Mouse (Mus musculus) G1E-ER4 (cell line): ENCODE data around the gene 5330417H12Rik. TPM values are rescaled to one million over a fixed set of nuclear protein-coding genes. Genes with fewer than 3 reads are reported as not detected.

Source experiments
- GATA1 ChIP-seq: IDR thresholded peaks from one replicate; pipeline ENCODE4 v1.8.0; 2012; ENCODE audit warnings: low read length, inconsistent platforms
- polyA plus RNA-seq: library from polyadenylated mRNA; stranded (reverse); fragments of >175 nt; gene quantifications from 2 replicates; pipeline ENCODE4 v1.2.3, GENCODE M21; 2012

5330417H12Rik gene
- not detected in 2 replicates for polyA plus RNA-seq

DNA sequence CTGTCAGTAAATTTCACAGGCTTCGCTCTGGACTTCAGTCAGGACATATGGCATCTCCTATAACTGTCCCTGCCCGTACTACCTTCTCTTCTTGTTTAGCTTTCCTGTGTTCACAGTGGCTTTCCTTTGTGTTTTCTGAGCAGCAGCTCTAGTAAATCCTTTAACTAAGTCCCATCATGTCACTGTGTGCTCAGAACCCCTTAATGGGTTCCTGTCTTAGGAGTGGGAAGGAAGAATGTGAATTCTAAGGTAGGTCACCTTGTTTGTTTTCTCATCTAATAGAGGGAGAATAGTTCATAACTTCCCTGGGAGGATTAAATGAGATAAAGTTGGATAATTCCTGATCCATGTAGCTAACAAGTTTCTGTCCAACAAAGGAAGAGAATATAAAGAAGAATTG, at the start of gene 5330417H12Rik:
Gene 5330417H12Rik (minus strand): TSS at position 101 of the 400 bp plus-strand sequence.
- no peak for TF ChIP-seq GATA1

DNA sequence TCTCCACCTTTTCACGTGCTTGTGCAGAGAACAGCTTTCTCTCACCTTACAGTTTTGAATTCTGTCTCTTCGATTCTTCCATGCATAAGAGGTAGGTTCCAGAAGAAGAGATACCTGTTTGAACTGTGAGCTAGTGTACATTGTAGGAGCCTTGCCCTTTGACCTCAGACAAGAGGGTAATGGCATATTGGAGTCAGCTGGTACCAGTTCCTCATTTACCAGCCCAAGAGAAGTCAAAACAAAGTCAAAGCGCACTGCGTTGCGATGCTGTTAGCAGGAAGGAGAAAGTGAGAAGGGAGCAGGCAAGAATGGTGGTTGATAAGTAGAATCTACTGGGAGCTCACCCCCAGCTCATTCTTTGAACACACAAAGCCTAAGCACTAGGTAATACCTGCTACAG, 43.6 kb upstream of the 5330417H12Rik start:
- TF ChIP-seq GATA1: no peak

DNA sequence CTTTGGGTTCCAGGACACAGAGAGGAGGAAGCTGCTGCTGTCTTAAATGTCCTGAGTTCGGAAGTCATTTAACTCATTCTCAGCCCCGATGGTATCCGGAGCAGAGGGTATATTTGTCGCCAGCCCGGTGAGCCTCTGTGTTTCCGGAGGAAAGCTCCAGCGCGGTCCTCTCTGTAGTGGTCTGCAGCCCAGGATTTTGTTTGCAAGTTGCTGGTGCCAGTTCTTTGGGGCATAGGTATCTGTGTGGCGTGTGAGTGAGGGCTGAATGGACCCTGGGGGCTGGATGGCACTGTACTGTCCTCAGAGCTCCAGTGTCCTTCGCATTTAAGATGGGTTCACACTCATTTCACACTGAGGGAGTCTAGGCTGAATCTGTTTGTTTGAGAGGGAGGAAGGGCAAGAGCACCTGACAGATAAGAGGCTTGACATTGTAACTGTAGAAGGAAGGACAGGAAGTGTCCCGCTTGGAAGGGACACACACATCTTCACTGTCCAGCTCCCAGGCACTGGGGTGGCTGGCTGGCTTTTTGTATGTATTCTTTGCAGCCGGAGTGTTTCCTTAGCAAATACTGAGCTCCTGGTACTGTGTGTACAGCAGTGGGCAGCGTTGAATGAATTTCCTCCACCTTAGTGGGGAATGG, 41.4 kb upstream of the 5330417H12Rik start:
- TF ChIP-seq GATA1: no peak

DNA sequence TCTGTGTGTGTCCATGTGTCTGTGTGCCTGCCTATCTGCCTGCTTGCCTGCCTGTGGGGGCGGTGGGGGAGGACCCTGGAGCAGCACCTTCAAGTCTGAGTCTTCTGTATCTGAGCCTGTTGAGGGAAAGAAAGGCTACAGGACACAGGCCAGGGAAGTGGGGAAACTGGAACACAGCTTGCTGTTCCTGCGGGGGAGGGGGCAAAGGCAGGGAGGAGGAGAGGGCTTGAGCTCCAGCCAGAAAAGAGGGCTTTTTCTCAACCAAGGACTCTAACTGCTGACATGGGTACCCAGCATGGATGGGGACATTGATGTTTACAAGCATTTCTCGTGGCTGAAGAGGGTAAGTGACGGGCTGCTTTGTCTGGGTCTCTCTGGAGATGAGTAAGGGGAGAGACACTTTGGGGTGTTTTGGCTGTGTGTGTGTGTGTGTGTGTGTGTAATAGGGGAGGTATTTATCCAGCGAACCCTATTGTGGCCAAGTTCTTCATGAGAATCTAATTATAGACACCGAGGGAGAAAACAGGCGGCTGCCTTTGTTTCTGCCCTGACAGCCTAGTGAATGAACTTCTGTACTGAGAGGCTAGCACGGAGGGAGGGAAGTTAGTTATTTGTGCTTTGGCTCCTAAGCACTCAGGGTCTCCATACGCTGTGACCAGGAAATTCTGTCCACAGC, 40.8 kb upstream of the 5330417H12Rik start:
- no peak for TF ChIP-seq GATA1

DNA sequence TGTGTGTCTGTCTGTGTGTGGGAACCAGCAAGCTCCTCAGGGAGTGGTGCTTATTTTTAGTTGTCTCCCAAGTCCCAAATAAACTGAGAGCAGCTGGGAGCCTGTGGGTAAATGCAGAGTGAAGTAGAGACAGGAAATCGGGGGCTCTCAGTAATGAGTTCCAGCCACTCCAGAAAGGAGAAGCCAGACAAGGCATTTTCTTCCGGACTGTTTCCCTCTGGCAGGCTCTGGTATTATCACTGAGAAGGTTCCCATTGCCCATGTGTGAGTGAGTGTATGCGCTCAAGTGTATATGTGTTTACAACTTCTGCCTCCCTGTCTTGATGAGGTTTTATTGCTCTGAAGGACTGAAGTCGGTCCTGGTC, 40.2 kb upstream of the 5330417H12Rik start:
- no peak for TF ChIP-seq GATA1

DNA sequence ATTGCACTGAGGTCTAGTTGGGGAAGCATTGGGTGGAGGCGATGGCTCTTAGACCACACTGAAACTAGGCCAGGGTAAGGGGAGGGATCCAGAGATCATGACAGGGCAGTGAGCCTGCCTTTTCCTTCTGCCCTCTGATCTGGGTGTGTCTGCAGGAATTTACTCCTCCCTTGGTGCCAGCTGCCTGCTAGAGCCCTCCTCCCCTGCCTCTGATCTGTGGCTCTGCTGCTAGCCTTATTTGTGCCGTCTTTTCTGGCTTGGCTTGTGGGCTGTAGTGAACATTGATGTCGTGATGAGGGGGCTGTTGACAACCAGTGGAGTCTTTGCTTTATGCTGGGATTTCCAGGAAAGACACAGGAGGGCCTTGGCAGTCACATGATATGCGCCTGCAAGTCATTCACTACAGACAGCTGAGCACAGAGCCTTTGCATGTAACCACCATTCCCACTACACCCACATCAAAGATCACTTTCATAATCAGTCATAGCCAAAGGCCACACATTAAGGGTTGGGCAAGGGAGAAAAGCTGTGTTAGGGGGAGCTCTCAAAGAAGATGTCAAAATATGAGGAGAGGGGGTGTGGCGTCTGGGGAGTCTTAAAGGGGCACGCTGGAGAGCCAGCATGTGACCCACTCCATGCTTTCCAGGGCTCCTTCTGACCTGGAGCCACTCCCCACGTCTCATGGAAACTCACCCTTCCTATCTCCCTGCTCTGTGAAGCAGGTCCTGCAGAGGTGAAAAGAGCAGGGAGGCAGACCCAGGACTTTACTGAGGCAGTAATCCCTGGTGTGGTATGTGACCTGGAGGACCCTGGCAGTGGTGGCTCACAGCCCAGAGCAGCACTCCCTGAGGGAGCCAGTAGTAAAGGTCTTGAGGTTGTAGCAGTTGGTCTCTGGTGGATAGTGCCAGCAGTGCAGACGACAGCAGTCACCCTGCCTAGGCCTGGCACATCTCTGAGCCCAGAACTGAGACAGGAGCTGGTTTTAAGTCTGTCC, 39.4 kb upstream of the 5330417H12Rik start:
- no peak for TF ChIP-seq GATA1

DNA sequence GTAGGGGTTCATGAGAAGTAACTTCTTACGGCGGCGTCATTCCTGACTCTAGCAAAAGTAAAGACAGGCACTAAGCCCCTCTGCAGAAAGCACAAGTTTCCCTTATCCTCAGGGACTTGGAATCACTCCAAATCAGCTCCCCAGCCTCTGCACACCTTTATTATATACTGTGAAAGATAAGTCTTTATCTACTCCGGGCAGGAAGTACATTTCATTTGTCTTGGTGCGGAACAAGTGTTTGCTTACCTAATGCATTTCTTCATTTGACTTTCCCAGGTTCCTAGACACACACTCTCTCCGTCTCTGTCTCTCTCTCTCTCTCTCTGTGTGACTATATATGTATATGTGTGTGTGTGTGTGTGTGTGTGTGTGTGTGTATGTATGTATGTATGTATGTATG, 38.7 kb upstream of the 5330417H12Rik start:
- no peak for TF ChIP-seq GATA1

DNA sequence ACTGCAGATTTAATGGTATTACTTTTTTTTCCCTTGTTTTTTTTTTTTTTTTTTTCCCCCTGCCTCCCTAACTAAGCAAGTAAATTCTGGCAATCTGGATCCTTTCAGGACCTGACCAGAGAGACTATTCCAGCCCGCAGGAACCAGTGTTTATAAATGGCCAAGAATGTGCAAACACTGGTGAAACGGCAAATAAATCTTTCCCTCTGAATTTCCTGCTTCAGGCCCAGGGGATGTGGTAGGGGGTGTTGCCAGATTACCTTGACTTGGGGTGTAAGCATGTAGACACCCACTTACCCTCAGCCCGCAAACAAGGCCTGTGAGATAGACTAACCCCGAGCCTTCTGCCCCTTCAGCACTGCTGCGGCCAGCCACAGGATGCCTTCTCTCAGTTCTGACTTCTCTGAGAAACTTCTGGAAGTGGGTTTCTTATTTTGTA, 36.9 kb upstream of the 5330417H12Rik start:
- no peak for TF ChIP-seq GATA1

DNA sequence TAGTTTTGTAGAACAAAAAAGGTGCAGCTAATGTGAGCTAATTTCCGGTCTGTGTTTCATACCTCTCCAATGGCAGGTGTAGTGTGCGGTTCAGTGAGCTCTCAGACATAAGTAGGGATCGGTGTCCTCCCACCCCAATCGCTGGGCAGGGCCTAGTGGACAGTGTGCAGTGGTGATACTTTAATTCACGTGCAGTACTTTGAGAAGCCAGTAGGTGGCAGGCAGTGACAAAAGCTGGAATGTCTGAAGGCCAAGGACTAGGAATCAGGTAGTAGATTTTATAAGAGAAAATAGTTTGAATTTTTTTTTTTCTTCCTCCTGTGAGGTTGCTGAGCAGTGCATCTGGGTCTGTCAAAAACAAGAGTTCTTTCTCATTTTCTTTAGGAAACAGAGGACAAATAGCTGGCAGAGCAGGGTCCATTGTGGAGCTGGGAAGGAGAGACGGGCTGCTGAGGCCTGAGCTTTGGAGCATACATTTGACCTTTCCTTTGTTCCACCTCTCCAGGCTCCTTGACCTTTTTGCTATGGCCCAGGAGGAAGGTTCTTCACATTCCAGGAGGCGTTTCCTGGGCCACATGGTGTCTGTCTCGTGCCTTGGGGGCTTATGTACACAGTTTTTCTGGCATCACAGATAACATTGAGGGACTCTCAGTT, 36.4 kb upstream of the 5330417H12Rik start:
- no peak for TF ChIP-seq GATA1

DNA sequence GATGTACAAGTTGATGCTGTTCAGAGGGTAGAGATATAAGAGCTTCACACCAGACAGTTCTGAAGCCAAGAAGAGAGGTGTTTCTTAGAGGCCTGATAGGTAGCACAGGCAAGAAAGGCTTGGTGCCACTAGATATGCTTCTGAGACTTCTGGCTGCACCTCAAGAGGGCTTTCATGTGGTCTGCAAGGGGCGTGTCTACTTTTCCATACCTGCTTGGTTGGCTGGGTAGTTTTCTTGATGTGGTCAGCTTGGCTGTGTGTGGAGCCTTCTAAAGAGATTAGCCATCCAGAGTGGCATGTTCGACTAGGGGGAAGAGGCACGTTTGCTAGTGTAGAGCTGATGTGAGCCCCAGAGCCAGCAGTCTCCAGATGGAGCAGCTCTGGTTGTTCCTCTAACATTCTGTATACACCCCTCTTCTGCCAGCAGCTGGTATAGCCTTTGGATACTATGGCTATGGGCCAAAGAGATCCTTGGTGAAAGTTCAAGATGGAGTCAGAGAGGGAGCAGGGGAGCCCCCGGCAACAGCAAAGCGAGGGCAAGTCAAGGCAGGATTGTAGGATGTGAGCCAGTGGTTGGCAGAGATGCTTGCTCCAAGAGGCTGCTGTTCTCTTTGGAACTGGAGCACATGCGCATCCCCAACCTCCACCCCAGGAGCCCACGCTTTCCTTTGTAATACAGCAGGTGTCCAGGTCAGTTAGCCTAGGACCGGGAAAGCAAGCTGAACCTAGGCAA, 34.4 kb upstream of the 5330417H12Rik start:
- TF ChIP-seq GATA1: no peak

DNA sequence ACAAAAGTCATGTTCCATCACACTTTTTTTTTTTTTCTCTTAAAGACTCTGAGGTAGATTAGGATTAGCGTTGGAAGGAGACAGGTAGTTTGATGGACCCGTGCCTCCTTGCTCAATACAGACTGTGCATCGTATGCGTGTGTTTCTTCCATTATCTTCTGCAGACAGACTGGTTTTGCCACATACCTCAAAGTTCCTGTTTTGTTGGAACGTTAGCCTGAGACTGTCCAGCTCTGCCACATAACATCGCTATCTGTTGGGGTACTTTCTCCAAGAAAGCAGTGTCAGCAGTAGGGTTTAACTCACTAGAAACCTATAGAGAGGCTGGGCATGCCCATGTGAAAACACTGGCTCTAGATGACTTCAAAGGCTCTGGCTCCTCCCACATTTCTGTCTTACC, 31.5 kb upstream of the 5330417H12Rik start:
- TF ChIP-seq GATA1: no peak

DNA sequence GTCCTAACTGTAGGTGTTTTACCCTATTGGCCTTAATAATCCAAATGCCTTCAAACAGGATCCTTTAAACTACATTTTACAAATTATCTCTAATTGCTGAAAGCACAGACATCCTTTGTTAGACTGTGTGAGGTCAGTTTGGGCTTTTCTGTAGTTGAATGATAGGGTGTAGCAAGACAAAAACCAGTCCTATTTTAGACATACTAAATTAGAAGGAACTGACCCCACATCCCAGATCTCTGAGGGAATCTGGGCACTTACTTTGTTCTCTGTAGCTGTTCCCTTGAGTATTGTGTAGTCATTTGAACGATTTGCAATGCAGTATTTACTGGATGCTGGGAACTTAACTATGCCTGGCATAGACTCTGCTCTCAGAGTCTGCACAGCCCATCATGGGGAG, 26.9 kb upstream of the 5330417H12Rik start:
- TF ChIP-seq GATA1: no peak

DNA sequence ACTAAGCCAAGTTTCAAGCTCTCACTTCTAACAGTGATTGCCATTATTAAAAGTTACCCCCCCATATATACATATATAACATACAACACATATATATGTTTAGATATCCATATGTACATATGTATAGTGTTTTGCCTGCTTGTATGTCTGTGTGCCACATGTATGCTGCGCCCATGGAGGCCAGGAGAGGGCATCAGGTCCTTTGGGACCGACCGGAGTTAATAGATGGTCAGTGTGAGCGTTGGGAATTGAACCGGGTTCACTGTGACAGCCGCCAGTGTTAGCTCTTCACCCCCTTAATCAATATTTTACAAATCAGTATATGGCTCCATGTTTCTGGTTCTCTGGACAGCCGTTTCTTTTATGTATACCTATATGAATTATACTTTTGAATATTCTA, 25.0 kb upstream of the 5330417H12Rik start:
- no peak for TF ChIP-seq GATA1

DNA sequence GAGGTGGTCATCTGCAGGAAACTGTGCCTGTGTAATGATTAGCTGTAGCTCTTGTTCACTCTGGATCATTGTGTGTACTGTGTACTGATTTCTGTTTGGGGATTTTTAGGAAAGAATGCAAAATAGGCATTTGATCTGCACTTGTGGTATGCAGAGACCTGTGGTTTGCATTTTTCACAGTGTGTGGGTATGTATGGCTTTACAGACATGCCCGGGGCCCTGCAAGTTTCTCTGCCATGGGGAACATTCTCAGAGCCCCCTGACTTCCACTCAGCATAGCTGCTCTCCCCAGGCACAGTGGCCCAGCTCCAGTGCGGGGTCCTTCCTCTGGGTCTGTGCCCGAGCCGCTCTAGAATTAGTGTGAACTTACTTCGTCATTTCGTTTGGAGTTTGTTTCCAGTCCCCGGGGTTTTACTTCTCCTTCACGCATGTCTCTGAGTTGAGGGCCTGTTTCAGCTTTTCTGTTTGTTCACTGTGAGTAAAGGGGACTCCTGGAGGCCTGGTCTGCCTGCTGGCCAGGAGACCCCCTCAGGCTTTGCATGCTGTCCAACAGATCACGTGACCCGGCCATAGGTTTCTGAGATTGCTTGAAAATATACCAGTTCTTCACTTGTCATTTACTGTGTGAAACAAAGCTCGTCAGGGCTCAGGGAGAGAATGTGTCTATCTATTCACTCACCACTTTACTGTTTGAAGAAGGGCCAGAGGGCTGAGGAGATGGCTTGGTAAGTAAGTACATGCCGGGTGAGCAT, 24.2 kb upstream of the 5330417H12Rik start:
- no peak for TF ChIP-seq GATA1
